Mouse (Mus musculus) megakaryocyte, adult 5-6 weeks (primary cell): ENCODE data around the gene Fxr2. TPM values are rescaled to one million over a fixed set of nuclear protein-coding genes. Genes with fewer than 3 reads are reported as not detected.
"Not testable (repeated sequence)": the region's sequence is repeated elsewhere in the genome, so short reads cannot be mapped to it uniquely, and the experiment has no call there.

Experiments used
- ATAC-seq: 2 replicates; pipeline ENCODE4 v1.8.0; 2016; ENCODE audit warnings: mild to moderate bottlenecking, inconsistent platforms; ENCODE audit not compliant: poor library complexity, severe bottlenecking
- total RNA-seq, 2 experiments: library from RNA; stranded (forward) in 1 of 2; stranded (reverse) in 1 of 2; fragments of 153-499, 151-499 nt in 1 of 2; fragments of 221-1000, 200-1000 nt in 1 of 2; gene quantifications; 2 replicates each; pipeline versions ENCODE4 v1.2.3 to v1.2.4; 2015 to 2017

Gene Fxr2
- total RNA-seq, 2 experiments from 2014 or later, result 25.3 to 36.5 TPM

GRCm38 (mm10) chr11:69682209-69682839 is 49.5 kb downstream of the Fxr2 start:
- ATAC-seq, result no peak

GRCm38 (mm10) chr11:69682840-69683533 is 50.2 kb downstream of the Fxr2 start:
- ATAC-seq, result peak; percentile 66

GRCm38 (mm10) chr11:69683576-69683975 is 50.8 kb downstream of the Fxr2 start:
- no peak for ATAC-seq

- ATAC-seq, result no peak
Measured at GRCm38 (mm10) chr11:69684128-69684745, 51.4 kb downstream of the Fxr2 start.

GRCm38 (mm10) chr11:69684936-69685335 is 52.1 kb downstream of the Fxr2 start:
- no peak for ATAC-seq

GRCm38 (mm10) chr11:69685526-69686148 is 52.8 kb downstream of the Fxr2 start, which contains the start of gene Tnfsf13:
TSS of gene Tnfsf13 (minus strand) at chr11:69685784.
- ATAC-seq, result peak; percentile 22; the same call in 1 of the 2 replicates

GRCm38 (mm10) chr11:69686377-69686776 is 53.6 kb downstream of the Fxr2 start:
- no peak for ATAC-seq

- ATAC-seq, result no peak
Measured at GRCm38 (mm10) chr11:69687061-69687460, 54.3 kb downstream of the Fxr2 start.

GRCm38 (mm10) chr11:69689891-69690290 is 57.1 kb downstream of the Fxr2 start:
- no peak for ATAC-seq

GRCm38 (mm10) chr11:69692196-69692811 is 59.5 kb downstream of the Fxr2 start:
- peak; percentile 73 for ATAC-seq

- no peak for ATAC-seq
Measured at GRCm38 (mm10) chr11:69692863-69693262, 60.1 kb downstream of the Fxr2 start.

- no peak for ATAC-seq
Measured at GRCm38 (mm10) chr11:69693421-69693965, 60.7 kb downstream of the Fxr2 start.

GRCm38 (mm10) chr11:69695046-69695360 is 62.2 kb downstream of the Fxr2 start:
- no peak for ATAC-seq

GRCm38 (mm10) chr11:69695361-69696181 is 62.8 kb downstream of the Fxr2 start, which contains the start of the genes Tnfsf12 and Tnfsfm13:
TSS of gene Tnfsf12 (minus strand) at chr11:69695849.
TSS of gene Tnfsfm13 (minus strand) at chr11:69696098.
- ATAC-seq, result peak; percentile 94

GRCm38 (mm10) chr11:69697396-69697795 is 64.6 kb downstream of the Fxr2 start:
- no peak for ATAC-seq

- ATAC-seq, result no peak
Measured at GRCm38 (mm10) chr11:69698574-69698973, 65.8 kb downstream of the Fxr2 start.

GRCm38 (mm10) chr11:69699595-69699994 is 66.8 kb downstream of the Fxr2 start:
- no peak for ATAC-seq

- not testable (repeated sequence) for ATAC-seq
Measured at GRCm38 (mm10) chr11:69702886-69703285, 70.1 kb downstream of the Fxr2 start.
